8 mouse cellular contexts compared by ENCODE assay signal in the genomic region with DNA sequence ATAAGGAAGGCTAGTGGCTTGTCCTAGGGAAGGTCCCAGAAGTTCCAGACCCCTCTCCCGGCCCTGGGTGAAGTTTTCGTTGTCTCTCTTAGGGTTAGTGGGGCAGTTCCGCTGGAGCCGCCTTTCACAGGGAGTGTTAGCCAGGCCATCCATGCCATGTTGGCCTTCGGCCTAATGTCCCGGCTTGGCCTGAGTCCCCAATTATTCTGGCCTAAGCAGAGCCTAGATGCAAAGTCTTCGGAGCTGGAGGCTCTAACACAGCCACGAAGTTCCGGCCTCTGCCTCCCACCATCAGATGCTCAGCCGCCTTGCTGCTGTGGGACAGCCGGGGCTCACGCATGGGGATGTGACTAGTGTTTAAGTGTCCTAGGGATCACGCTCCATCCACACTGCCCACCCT. TPM values are rescaled to one million over a fixed set of nuclear protein-coding genes. Genes with fewer than 3 reads are reported as not detected.
A peak's percentile ranks its signal among the peaks of the same experiment; 100 is the strongest.
DNase-seq lines count a peak whose midpoint lies in the region; ATAC-seq lines count a peak whose summit lies in the region.

No protein-coding gene starts in this region.

- no peak for ATAC-seq in embryonic facial prominence, embryonic 11.5 days (replicated peaks; ENCODE audit: insufficient number of reproducible peaks, low FRiP score, low TSS enrichment, low read depth)
- no peak for ATAC-seq in midbrain, embryonic 16.5 days

- peaks cover 14% of the 10 kb centered on the region for H3K4me1 ChIP-seq in embryonic facial prominence, embryonic 11.5 days (ENCODE audit: control insufficient read depth, insufficient read depth, low read length)
- H3K4me1 ChIP-seq in limb, embryonic 10.5 days = peaks cover 67% of the 10 kb centered on the region
- no peaks in the 10 kb centered on the region for H3K4me1 ChIP-seq in midbrain, embryonic 16.5 days (ENCODE audit: control insufficient read depth, insufficient read depth, low read length)

- H3K9me3 ChIP-seq in embryonic facial prominence, embryonic 11.5 days (replicated peaks; ENCODE audit: control insufficient read depth, low read length) = no peaks in the 10 kb centered on the region
- H3K9me3 ChIP-seq in limb, embryonic 10.5 days (replicated peaks) = no peaks in the 10 kb centered on the region
- no peaks in the 10 kb centered on the region for H3K9me3 ChIP-seq in midbrain, embryonic 16.5 days (replicated peaks; ENCODE audit: control insufficient read depth, low read length, poor library complexity, severe bottlenecking)

- H3K27ac ChIP-seq in embryonic facial prominence, embryonic 11.5 days (replicated peaks; ENCODE audit: low read depth, low read length) = peak overlapping the region; percentile 72
- H3K27ac ChIP-seq in limb, embryonic 10.5 days = peak overlapping the region; percentile 92
- no peak overlapping the region for H3K27ac ChIP-seq in midbrain, embryonic 16.5 days (ENCODE audit: low read length)

- intact Hi-C loops in left cerebral cortex, postnatal 36 days (cut with DNase I) = loop anchor here (5.0 kb wide), 2 partner anchors 182 to 267 kb away; no protein-coding TSS in a partner anchor
- intact Hi-C loops in heart, postnatal 14 days (cut with DNase I) = loop anchor here (1.0 to 10.0 kb wide), 5 partner anchors 27 to 1765 kb away; a partner anchor contains a TSS

- peak overlapping the region; percentile 65 for H3K4me2 ChIP-seq in embryonic facial prominence, embryonic 11.5 days (ENCODE audit: low read depth, low read length)
- peak overlapping the region; percentile 76 for H3K4me2 ChIP-seq in midbrain, embryonic 16.5 days (ENCODE audit: low read length)

- H3K9ac ChIP-seq in embryonic facial prominence, embryonic 11.5 days (replicated peaks; ENCODE audit: low read length) = peak overlapping the region; percentile 76
- no peak overlapping the region for H3K9ac ChIP-seq in midbrain, embryonic 16.5 days (ENCODE audit: low read depth, low read length)

- H3K4me3 ChIP-seq in embryonic facial prominence, embryonic 11.5 days (ENCODE audit: low read depth, low read length) = peak overlapping the region; percentile 61
- peak overlapping the region; percentile 76 for H3K4me3 ChIP-seq in limb, embryonic 10.5 days
- peak overlapping the region; percentile 42 for H3K4me3 ChIP-seq in midbrain, embryonic 16.5 days (ENCODE audit: low read depth, low read length)

- DNase-seq in left cerebral cortex, postnatal 36 days (ENCODE audit: low spot score in 2 of 2) = peak; percentile 30 to 34
- no peak for DNase-seq in left cerebral cortex, adult 11 months (ENCODE audit: low spot score)
- DNase-seq in embryonic facial prominence, embryonic 11.5 days (ENCODE audit: low spot score) = no peak
- DNase-seq in heart, postnatal 14 days = peak; percentile 56 to 65
- DNase-seq in limb, embryonic 10.5 days (ENCODE audit: low spot score) = peak; percentile 63
- DNase-seq in B cell, adult 2 months = no peak
- DNase-seq in ovary, postnatal 14 days (ENCODE audit: low spot score) = no peak

- H3K27me3 ChIP-seq in embryonic facial prominence, embryonic 11.5 days (ENCODE audit: control insufficient read depth, insufficient read depth, low read length) = no peaks in the 10 kb centered on the region; the same call in 1 of the 2 replicates
- H3K27me3 ChIP-seq in limb, embryonic 10.5 days (ENCODE audit: low read depth, poor library complexity, severe bottlenecking) = peaks cover 18% of the 10 kb centered on the region
- H3K27me3 ChIP-seq in midbrain, embryonic 16.5 days (ENCODE audit: control insufficient read depth, insufficient read depth, low read depth, low read length) = peaks cover 12% of the 10 kb centered on the region

- H3K36me3 ChIP-seq in embryonic facial prominence, embryonic 11.5 days (replicated peaks; ENCODE audit: control insufficient read depth, insufficient read depth, low read depth, low read length) = no peaks in the 10 kb centered on the region; the same call in 1 of the 2 replicates
- H3K36me3 ChIP-seq in limb, embryonic 10.5 days = peaks cover 34% of the 10 kb centered on the region
- no peaks in the 10 kb centered on the region for H3K36me3 ChIP-seq in midbrain, embryonic 16.5 days (ENCODE audit: control insufficient read depth, insufficient read depth, low read length)

- 24% methylated on average over 13 of the region's 13 CpGs for WGBS in embryonic facial prominence, embryonic 11.5 days
- 27% methylated on average over 13 of the region's 13 CpGs for WGBS in limb, embryonic 10.5 days
- WGBS in midbrain, embryonic 16.5 days = 45% methylated on average over 13 of the region's 13 CpGs

RNA-seq across cellular contexts. Expression of a gene that starts 1.6 kb away (rescaled TPM):
- 10 to 100 TPM; 24.4 to 29.0 TPM for total RNA-seq in left cerebral cortex, postnatal 36 days (2021)
- polyA plus RNA-seq in embryonic facial prominence, embryonic 11.5 days (2014; fragmentation: Nextera tagmentation; extraction: Ambion mirVana) = 127 and 129 TPM in 2 replicates
- total RNA-seq in heart, postnatal 14 days (2021) = 100 to 1,000 TPM; 139 to 166 TPM
- 132 and 145 TPM in 2 replicates for polyA plus RNA-seq in limb, embryonic 10.5 days (2016; fragmentation: Nextera tagmentation; extraction: Ambion mirVana)
- polyA plus RNA-seq in midbrain, embryonic 16.5 days (2015; fragmentation: Nextera tagmentation; extraction: Ambion mirVana) = 41.2 and 45.5 TPM in 2 replicates

RNA-seq across cellular contexts. Expression of a gene that starts 8.2 kb away (rescaled TPM):
- total RNA-seq in left cerebral cortex, postnatal 36 days (2021) = under 1 TPM in 1 of 2 experiments, not detected in 1; 0.07 TPM
- 0.13 TPM in 1 of 2 replicates, not detected in the other for polyA plus RNA-seq in embryonic facial prominence, embryonic 11.5 days (2014; fragmentation: Nextera tagmentation; extraction: Ambion mirVana)
- 1 to 10 TPM; 2.2 to 2.3 TPM for total RNA-seq in heart, postnatal 14 days (2021)
- polyA plus RNA-seq in limb, embryonic 10.5 days (2016; fragmentation: Nextera tagmentation; extraction: Ambion mirVana) = 0.18 and 0.20 TPM in 2 replicates
- polyA plus RNA-seq in midbrain, embryonic 16.5 days (2015; fragmentation: Nextera tagmentation; extraction: Ambion mirVana) = 0.11 TPM in 1 of 2 replicates, not detected in the other

RNA-seq across cellular contexts. Expression of a gene that starts 9.0 kb away (rescaled TPM):
- total RNA-seq in left cerebral cortex, postnatal 36 days (2021) = 1 to 10 TPM in 1 of 2 experiments, under 1 TPM in 1; 0.54 to 1.2 TPM
- polyA plus RNA-seq in embryonic facial prominence, embryonic 11.5 days (2014; fragmentation: Nextera tagmentation; extraction: Ambion mirVana) = 1.2 and 2.1 TPM in 2 replicates
- 10 to 100 TPM; 39.2 to 39.7 TPM for total RNA-seq in heart, postnatal 14 days (2021)
- 2.5 and 3.2 TPM in 2 replicates for polyA plus RNA-seq in limb, embryonic 10.5 days (2016; fragmentation: Nextera tagmentation; extraction: Ambion mirVana)
- 0.98 and 1.1 TPM in 2 replicates for polyA plus RNA-seq in midbrain, embryonic 16.5 days (2015; fragmentation: Nextera tagmentation; extraction: Ambion mirVana)

RNA-seq across cellular contexts. Expression of a gene that starts 28.5 kb away (rescaled TPM):
- total RNA-seq in left cerebral cortex, postnatal 36 days (2021) = 10 to 100 TPM in 1 of 2 experiments, 1 to 10 TPM in 1; 4.9 to 14.3 TPM
- polyA plus RNA-seq in embryonic facial prominence, embryonic 11.5 days (2014; fragmentation: Nextera tagmentation; extraction: Ambion mirVana) = 36.4 and 47.8 TPM in 2 replicates
- 1 to 10 TPM; 7.4 to 7.9 TPM for total RNA-seq in heart, postnatal 14 days (2021)
- polyA plus RNA-seq in limb, embryonic 10.5 days (2016; fragmentation: Nextera tagmentation; extraction: Ambion mirVana) = 53.4 and 71.0 TPM in 2 replicates
- 7.8 and 8.3 TPM in 2 replicates for polyA plus RNA-seq in midbrain, embryonic 16.5 days (2015; fragmentation: Nextera tagmentation; extraction: Ambion mirVana)

Comparison
In these comparisons a context has a peak if more than half of its experiments do, and no peak if none do; other contexts are left out.
1. DNase-seq: peak in left cerebral cortex, postnatal 36 days (2 of 2), heart, postnatal 14 days (2 of 2) and limb, embryonic 10.5 days (single experiment); none in left cerebral cortex, adult 11 months (single experiment), embryonic facial prominence, embryonic 11.5 days (single experiment), B cell, adult 2 months (0 of 2) and ovary, postnatal 14 days (single experiment).
2. Peak in every context shown above with its lines, with median percentiles within 50 percentile points of each other: H3K4me3 ChIP-seq.